8 mouse cellular contexts compared by ENCODE assay signal in genomic region chr17:56506417-56507065, GRCm38 (mm10). TPM values are rescaled to one million over a fixed set of nuclear protein-coding genes. Genes with fewer than 3 reads are reported as not detected.
DNase-seq lines count a peak whose midpoint lies in the region; ATAC-seq and TF ChIP-seq lines count a peak whose summit lies in the region.
"Had no signal": no experiment of that assay in that cellular context is flagged by ENCODE, and none has a peak within 500 bp of the region (broad histone marks: within the 10 kb centered on the region; RNA-seq: fewer than 3 reads in every experiment).

No protein-coding gene starts in this region.

- peaks cover 14% of the 10 kb centered on the region for H3K27me3 ChIP-seq in liver, adult 2 months (ENCODE audit: control insufficient read depth, insufficient read depth, low read length)
- peaks cover 31% of the 10 kb centered on the region for H3K27me3 ChIP-seq in embryonic facial prominence, embryonic 15.5 days
- peaks cover 5% of the 10 kb centered on the region; the same call in 1 of the 2 replicates for H3K27me3 ChIP-seq in hindbrain, postnatal 0 days (ENCODE audit: insufficient read depth, low read length)
- peaks cover 2% of the 10 kb centered on the region for H3K27me3 ChIP-seq in myocyte (ENCODE audit: control insufficient read depth, insufficient read depth, insufficient read length)

- TF ChIP-seq CTCF in liver, adult 2 months (IDR thresholded peaks at IDR 0.05; ENCODE audit: low read depth, low read length) = no peak
- TF ChIP-seq CTCF in hindbrain, postnatal 0 days (IDR thresholded peaks at IDR 0.05; ENCODE audit: low read depth) = no peak

- H3K36me3 ChIP-seq in liver, adult 2 months (ENCODE audit: control insufficient read depth, insufficient read depth, low read length) = no peaks in the 10 kb centered on the region
- no peaks in the 10 kb centered on the region for H3K36me3 ChIP-seq in embryonic facial prominence, embryonic 15.5 days
- H3K36me3 ChIP-seq in hindbrain, postnatal 0 days (ENCODE audit: insufficient read depth, low read length) = no peaks in the 10 kb centered on the region
- no peaks in the 10 kb centered on the region for H3K36me3 ChIP-seq in myocyte (ENCODE audit: control insufficient read depth, insufficient read depth)

- DNase-seq in liver, adult 2 months (ENCODE audit: extremely low read depth, low read depth, low spot score) = no peak
- DNase-seq in liver = no peak
- DNase-seq in hindbrain, postnatal 0 days (ENCODE audit: low spot score) = no peak
- no peak for DNase-seq in urinary bladder, postnatal 4 days (ENCODE audit: low spot score in 2 of 2)

- TF ChIP-seq POLR2A in liver, adult 2 months (IDR thresholded peaks at IDR 0.05; ENCODE audit: extremely low read depth, insufficient read depth, low read length) = no peak
- TF ChIP-seq POLR2A in myocyte (IDR thresholded peaks at IDR 0.05; ENCODE audit: insufficient read length, low read depth) = no peak

- peak overlapping the region; percentile 97 for H3K4me2 ChIP-seq in embryonic facial prominence, embryonic 15.5 days (replicated peaks)
- H3K4me2 ChIP-seq in hindbrain, postnatal 0 days (ENCODE audit: low read depth, low read length) = peak overlapping the region; percentile 84
- peak overlapping the region; percentile 96 for H3K4me2 ChIP-seq in myocyte (ENCODE audit: low read depth)

- no peak for ATAC-seq in embryonic facial prominence, embryonic 15.5 days (ENCODE audit: insufficient number of reproducible peaks, low FRiP score, low TSS enrichment, low read depth)
- no peak for ATAC-seq in hindbrain, postnatal 0 days
- no peak for ATAC-seq in inflammation-experienced regulatory T-cells, adult 6 months

- WGBS in liver, adult 2 months = 74% methylated on average over 15 of the region's 15 CpGs
- 54% methylated on average over 15 of the region's 15 CpGs for WGBS in embryonic facial prominence, embryonic 15.5 days
- WGBS in hindbrain, postnatal 0 days = 69% methylated on average over 15 of the region's 15 CpGs

- no peak overlapping the region for H3K9ac ChIP-seq in liver, adult 2 months (ENCODE audit: low read depth, low read length)
- H3K9ac ChIP-seq in embryonic facial prominence, embryonic 15.5 days = no peak overlapping the region
- peak overlapping the region; percentile 67; the same call in 1 of the 2 replicates for H3K9ac ChIP-seq in hindbrain, postnatal 0 days (replicated peaks; ENCODE audit: low read length)

- H3K79me2 ChIP-seq in liver, adult 2 months (ENCODE audit: control insufficient read depth, insufficient read depth, low read length) = no peaks in the 10 kb centered on the region
- no peaks in the 10 kb centered on the region for H3K79me2 ChIP-seq in myocyte (ENCODE audit: control insufficient read depth, insufficient read depth)

- peaks cover 3% of the 10 kb centered on the region for H3K4me1 ChIP-seq in liver, adult 2 months (ENCODE audit: control insufficient read depth, insufficient read depth, low read length)
- peaks cover 41% of the 10 kb centered on the region for H3K4me1 ChIP-seq in embryonic facial prominence, embryonic 15.5 days
- peaks cover 19% of the 10 kb centered on the region; the same call in 1 of the 2 replicates for H3K4me1 ChIP-seq in hindbrain, postnatal 0 days (ENCODE audit: insufficient read depth, low read length)

- peak overlapping the region; percentile 63; the same call in 1 of the 2 replicates for H3K4me3 ChIP-seq in liver, adult 2 months (ENCODE audit: insufficient read depth, low read depth, low read length)
- peak overlapping the region; percentile 59 for H3K4me3 ChIP-seq in embryonic facial prominence, embryonic 15.5 days (replicated peaks)
- peak overlapping the region; percentile 39; the same call in 1 of the 2 replicates for H3K4me3 ChIP-seq in hindbrain, postnatal 0 days (ENCODE audit: low read length)
- H3K4me3 ChIP-seq in myocyte = peak overlapping the region; percentile 49

- no peaks in the 10 kb centered on the region for H3K9me3 ChIP-seq in embryonic facial prominence, embryonic 15.5 days (replicated peaks)
- no peaks in the 10 kb centered on the region for H3K9me3 ChIP-seq in hindbrain, postnatal 0 days (ENCODE audit: low read length)

- H3ac ChIP-seq in myocyte (ENCODE audit: control insufficient read depth, insufficient read length) = peak overlapping the region; percentile 70

- no peak overlapping the region for H3K27ac ChIP-seq in liver, adult 2 months (replicated peaks; ENCODE audit: insufficient read depth, low read depth, low read length)
- H3K27ac ChIP-seq in embryonic facial prominence, embryonic 15.5 days (replicated peaks) = peak overlapping the region; percentile 93; the same call in 1 of the 2 replicates
- peak overlapping the region; percentile 94 for H3K27ac ChIP-seq in hindbrain, postnatal 0 days

TF ChIP-seq in myocyte, 11 proteins besides CTCF, POLR2A, EP300 and RAD21:
- TF ChIP-seq MYOD1 (IDR thresholded peaks at IDR 0.05; ENCODE audit: control insufficient read depth in 1 of 3, insufficient read length in 2 of 3, low read depth in 2 of 3) = no peak
- no peak for TF ChIP-seq TCF3 (IDR thresholded peaks at IDR 0.05; ENCODE audit: insufficient read length, low read depth)
- no peak for TF ChIP-seq MAX (IDR thresholded peaks at IDR 0.05; ENCODE audit: low read depth)
- no peak for TF ChIP-seq USF1 (IDR thresholded peaks at IDR 0.05; ENCODE audit: low read depth)
- no peak for TF ChIP-seq SRF (IDR thresholded peaks at IDR 0.05; ENCODE audit: control insufficient read depth, insufficient read length, low read depth)
- no peak for TF ChIP-seq E2F4 (IDR thresholded peaks at IDR 0.05; ENCODE audit: insufficient read depth)
- TF ChIP-seq MYOG (IDR thresholded peaks at IDR 0.05; ENCODE audit: control insufficient read depth in 1 of 3, insufficient read depth in 1 of 3, insufficient read length in 2 of 3, low read depth in 2 of 3) = no peak
- TF ChIP-seq REST (IDR thresholded peaks at IDR 0.05; ENCODE audit: insufficient read depth, insufficient read length) = no peak
- TF ChIP-seq CEBPB (IDR thresholded peaks at IDR 0.05; ENCODE audit: insufficient read depth, poor library complexity, severe bottlenecking) = no peak
- no peak for TF ChIP-seq TCF12 (IDR thresholded peaks at IDR 0.05; ENCODE audit: insufficient read depth, poor library complexity, severe bottlenecking)
- no peak for TF ChIP-seq POLR2AphosphoS2 (IDR thresholded peaks at IDR 0.05; ENCODE audit: insufficient read length, low read depth)

RNA-seq across cellular contexts. Expression of gene Znrf4, which starts 5.7 kb away (rescaled TPM):
- total RNA-seq in liver, adult 2 months (2014; rRNA removed) = not detected in 2 replicates
- not detected in 2 replicates for polyA plus RNA-seq in liver, adult 2 months (2012; rRNA removed)
- polyA plus RNA-seq in embryonic facial prominence, embryonic 15.5 days (2015; fragmentation: Nextera tagmentation; extraction: Ambion mirVana) = not detected in 2 replicates
- not detected in 2 replicates for total RNA-seq in hindbrain, postnatal 0 days (2014; rRNA removed)
- not detected in 2 replicates for polyA plus RNA-seq in hindbrain, postnatal 0 days (2015; fragmentation: Nextera tagmentation; extraction: Ambion mirVana)
- polyA plus RNA-seq in myocyte (2012; fragmentation: generic; extraction: Trizol) = not detected
- polyA plus RNA-seq in inflammation-experienced regulatory T-cells, adult 6 months (2017; shearing (Covaris generic)) = not detected
- total RNA-seq: left cerebral cortex, adult 8-10 months had no signal

RNA-seq across cellular contexts. Expression of gene Ptprs, which starts 30.3 kb away (rescaled TPM):
- 4.4 and 6.0 TPM in 2 replicates for total RNA-seq in liver, adult 2 months (2014; rRNA removed)
- 7.5 and 10.2 TPM in 2 replicates for polyA plus RNA-seq in liver, adult 2 months (2012; rRNA removed)
- polyA plus RNA-seq in embryonic facial prominence, embryonic 15.5 days (2015; fragmentation: Nextera tagmentation; extraction: Ambion mirVana) = 116 and 118 TPM in 2 replicates
- total RNA-seq in hindbrain, postnatal 0 days (2014; rRNA removed) = 869 and 913 TPM in 2 replicates
- polyA plus RNA-seq in hindbrain, postnatal 0 days (2015; fragmentation: Nextera tagmentation; extraction: Ambion mirVana) = 196 and 198 TPM in 2 replicates
- polyA plus RNA-seq in myocyte (2012; fragmentation: generic; extraction: Trizol) = 116 TPM
- polyA plus RNA-seq in inflammation-experienced regulatory T-cells, adult 6 months (2017; shearing (Covaris generic)) = 10 to 100 TPM in 1 of 3 experiments, 1 to 10 TPM in 2; 7.2 to 10.9 (median 8.8) TPM

RNA-seq across cellular contexts. Expression of gene Gm20219, which starts 47.6 kb away (rescaled TPM):
- total RNA-seq in liver, adult 2 months (2014; rRNA removed) = not detected in 2 replicates
- 0.14 and 0.31 TPM in 2 replicates for polyA plus RNA-seq in liver, adult 2 months (2012; rRNA removed)
- 13.1 and 16.5 TPM in 2 replicates for polyA plus RNA-seq in embryonic facial prominence, embryonic 15.5 days (2015; fragmentation: Nextera tagmentation; extraction: Ambion mirVana)
- total RNA-seq in hindbrain, postnatal 0 days (2014; rRNA removed) = 0.10 and 0.54 TPM in 2 replicates
- polyA plus RNA-seq in hindbrain, postnatal 0 days (2015; fragmentation: Nextera tagmentation; extraction: Ambion mirVana) = 0.37 and 0.55 TPM in 2 replicates
- polyA plus RNA-seq in myocyte (2012; fragmentation: generic; extraction: Trizol) = 0.28 TPM
- polyA plus RNA-seq in inflammation-experienced regulatory T-cells, adult 6 months (2017; shearing (Covaris generic)) = 1 to 10 TPM in 2 of 3 experiments, under 1 TPM in 1; 0.67 to 4.4 (median 3.5) TPM
